Mouse (Mus musculus) stomach, embryonic 16.5 days (tissue): ENCODE results near the gene Bhlhe41. TPM values are rescaled to one million over a fixed set of nuclear protein-coding genes. Genes with fewer than 3 reads are reported as not detected.

Experiments
- ATAC-seq: fragments of 200-750 bp; cut with Nextera tagmentation; 2 replicates; pipeline ENCODE4 v1.8.0; 2017; ENCODE audit warnings: moderate number of reproducible peaks, moderate TSS enrichment; ENCODE audit not compliant: insufficient read depth, low FRiP score
- H3K27ac ChIP-seq: fragments of 300-500 bp; sonication (generic); 2 replicates; pipeline ENCODE4 v1.5.1; 2014; ENCODE audit warnings: low read length
- H3K27me3 ChIP-seq: fragments of 300-500 bp; sonication (generic); 2 replicates; pipeline ENCODE4 v1.6.1; 2014; ENCODE audit warnings: low read length, control low read depth, mixed read lengths; ENCODE audit not compliant: control insufficient read depth, insufficient read depth
- H3K36me3 ChIP-seq: fragments of 300-500 bp; sonication (generic); 2 replicates; pipeline ENCODE4 v1.6.1; 2014; ENCODE audit warnings: low read length; ENCODE audit not compliant: control insufficient read depth, insufficient read depth
- H3K4me1 ChIP-seq: fragments of 300-500 bp; sonication (generic); 2 replicates; pipeline ENCODE4 v1.6.1; 2014; ENCODE audit warnings: low read length, control low read depth, mixed read lengths; ENCODE audit not compliant: control insufficient read depth, insufficient read depth
- H3K4me2 ChIP-seq: fragments of 300-500 bp; sonication (generic); 2 replicates; pipeline ENCODE4 v1.6.1; 2014; ENCODE audit warnings: low read depth, low read length, mixed read lengths
- H3K4me3 ChIP-seq: fragments of 300-500 bp; sonication (generic); replicated peaks from 2 replicates; pipeline ENCODE4 v1.5.1; 2014; ENCODE audit warnings: mild to moderate bottlenecking, low read length
- H3K9ac ChIP-seq: fragments of 300-500 bp; sonication (generic); 2 replicates; pipeline ENCODE4 v1.6.1; 2014; ENCODE audit warnings: low read length
- H3K9me3 ChIP-seq: fragments of 300-500 bp; sonication (generic); replicated peaks from 2 replicates; pipeline ENCODE4 v1.6.1; 2016; ENCODE audit warnings: low read length, control low read depth; ENCODE audit not compliant: control insufficient read depth
- WGBS: fragments of 180-500 bp; shearing (Covaris S2); extraction: QIAGEN DNeasy Blood & Tissue Kit; methylation state at CpG from one replicate; pipeline ENCODE4 v1.1.7; 2014; 5-methylcytosine and 5-hydroxymethylcytosine counted together
- polyA plus RNA-seq: library from polyadenylated mRNA; unstranded; fragments of >200 nt; fragmentation: Nextera tagmentation; extraction: Ambion mirVana; gene quantifications from 2 replicates; pipeline ENCODE4 v1.2.1, GENCODE M21; 2015

The Bhlhe41 gene
- polyA plus RNA-seq, 1 experiment from 2014 or later = 2.0 TPM

GRCm38 (mm10) chr6:145893366-145894021 is 28.1 kb upstream of the Bhlhe41 start:
- Histone ChIP-seq H3K9ac (no peak overlapping the region), H3K4me3 (no peak overlapping the region), H3K4me2 (no peak overlapping the region), H3K27ac (no peak overlapping the region), H3K9me3 (no peaks in the 10 kb centered on the region), H3K36me3 (no peaks in the 10 kb centered on the region), H3K4me1 (no peaks in the 10 kb centered on the region), H3K27me3 (no peaks in the 10 kb centered on the region)
- no peak for ATAC-seq
- 79% methylated on average over 13 of the region's 13 CpGs for WGBS

- no peak overlapping the region for H3K4me3 ChIP-seq
Observed at GRCm38 (mm10) chr6:145892381-145893265, 27.3 kb upstream of the Bhlhe41 start.

GRCm38 (mm10) chr6:145891951-145892350 is 26.6 kb upstream of the Bhlhe41 start:
- Histone ChIP-seq H3K9ac (no peak overlapping the region), H3K27me3 (no peaks in the 10 kb centered on the region), H3K9me3 (no peaks in the 10 kb centered on the region), H3K4me1 (no peaks in the 10 kb centered on the region), H3K36me3 (no peaks in the 10 kb centered on the region), H3K4me2 (no peak overlapping the region), H3K27ac (no peak overlapping the region), H3K4me3 (no peak overlapping the region)
- WGBS = 71% methylated on average over 11 of the region's 11 CpGs
- no peak for ATAC-seq

More at GRCm38 (mm10) chr6:145892381-145893265, 27.3 kb upstream of the Bhlhe41 start:
- ATAC-seq = no peak
- no peaks in the 10 kb centered on the region for H3K27me3 ChIP-seq
- H3K27ac ChIP-seq = no peak overlapping the region
- 92% methylated on average over 20 of the region's 20 CpGs for WGBS
- H3K9ac ChIP-seq = no peak overlapping the region
- H3K9me3 ChIP-seq = no peaks in the 10 kb centered on the region
- H3K36me3 ChIP-seq = no peaks in the 10 kb centered on the region
- H3K4me2 ChIP-seq = no peak overlapping the region
- no peaks in the 10 kb centered on the region for H3K4me1 ChIP-seq

- no peak for ATAC-seq
- no peaks in the 10 kb centered on the region for H3K27me3 ChIP-seq
- H3K9me3 ChIP-seq = no peaks in the 10 kb centered on the region
- no peak overlapping the region for H3K27ac ChIP-seq
- no peak overlapping the region for H3K4me2 ChIP-seq
- H3K4me1 ChIP-seq = no peaks in the 10 kb centered on the region
- no peak overlapping the region for H3K4me3 ChIP-seq
- no peaks in the 10 kb centered on the region for H3K36me3 ChIP-seq
- no peak overlapping the region for H3K9ac ChIP-seq
- 86% methylated on average over 6 of the region's 6 CpGs for WGBS
Observed at GRCm38 (mm10) chr6:145887719-145888118, 22.4 kb upstream of the Bhlhe41 start.

- H3K27me3 ChIP-seq = no peaks in the 10 kb centered on the region
- H3K4me1 ChIP-seq = no peaks in the 10 kb centered on the region
- H3K4me3 ChIP-seq = no peak overlapping the region
- H3K36me3 ChIP-seq = no peaks in the 10 kb centered on the region
- ATAC-seq = no peak
- no peak overlapping the region for H3K9ac ChIP-seq
- 62% methylated on average over 8 of the region's 8 CpGs for WGBS
- H3K27ac ChIP-seq = no peak overlapping the region
- no peaks in the 10 kb centered on the region for H3K9me3 ChIP-seq
- H3K4me2 ChIP-seq = no peak overlapping the region
Observed at GRCm38 (mm10) chr6:145886277-145886676, 20.9 kb upstream of the Bhlhe41 start.

- WGBS = 79% methylated on average over 4 of the region's 4 CpGs
Observed at GRCm38 (mm10) chr6:145885069-145885468, 19.7 kb upstream of the Bhlhe41 start.

GRCm38 (mm10) chr6:145883668-145884067 is 18.3 kb upstream of the Bhlhe41 start:
- H3K4me2 ChIP-seq = no peak overlapping the region
- H3K4me1 ChIP-seq = no peaks in the 10 kb centered on the region
- no peaks in the 10 kb centered on the region for H3K9me3 ChIP-seq
- H3K9ac ChIP-seq = no peak overlapping the region
- 75% methylated on average over 4 of the region's 4 CpGs for WGBS
- H3K4me3 ChIP-seq = no peak overlapping the region
- H3K27me3 ChIP-seq = no peaks in the 10 kb centered on the region
- H3K27ac ChIP-seq = no peak overlapping the region
- no peak for ATAC-seq
- H3K36me3 ChIP-seq = no peaks in the 10 kb centered on the region

More at GRCm38 (mm10) chr6:145885069-145885468, 19.7 kb upstream of the Bhlhe41 start:
- no peaks in the 10 kb centered on the region for H3K4me1 ChIP-seq
- H3K27me3 ChIP-seq = no peaks in the 10 kb centered on the region
- no peak overlapping the region for H3K4me3 ChIP-seq
- H3K4me2 ChIP-seq = no peak overlapping the region
- H3K36me3 ChIP-seq = no peaks in the 10 kb centered on the region
- no peak overlapping the region for H3K9ac ChIP-seq
- no peak overlapping the region for H3K27ac ChIP-seq
- no peaks in the 10 kb centered on the region for H3K9me3 ChIP-seq
- ATAC-seq = no peak

GRCm38 (mm10) chr6:145883010-145883409 is 17.7 kb upstream of the Bhlhe41 start:
- H3K36me3 ChIP-seq = no peaks in the 10 kb centered on the region
- no peak overlapping the region for H3K9ac ChIP-seq
- ATAC-seq = no peak
- H3K9me3 ChIP-seq = no peaks in the 10 kb centered on the region
- no peak overlapping the region for H3K27ac ChIP-seq
- no peak overlapping the region for H3K4me2 ChIP-seq
- no peak overlapping the region for H3K4me3 ChIP-seq
- H3K27me3 ChIP-seq = no peaks in the 10 kb centered on the region
- H3K4me1 ChIP-seq = no peaks in the 10 kb centered on the region
- WGBS = 79% methylated on average over 1 of the region's 1 CpGs

GRCm38 (mm10) chr6:145880609-145881008 is 15.3 kb upstream of the Bhlhe41 start:
- ATAC-seq = no peak
- no peaks in the 10 kb centered on the region for H3K4me1 ChIP-seq
- no peaks in the 10 kb centered on the region for H3K9me3 ChIP-seq
- no peaks in the 10 kb centered on the region for H3K27me3 ChIP-seq
- no peak overlapping the region for H3K9ac ChIP-seq
- WGBS = 82% methylated on average over 5 of the region's 5 CpGs
- H3K4me2 ChIP-seq = no peak overlapping the region
- H3K27ac ChIP-seq = no peak overlapping the region
- H3K36me3 ChIP-seq = no peaks in the 10 kb centered on the region
- no peak overlapping the region for H3K4me3 ChIP-seq
